Mouse (Mus musculus): Measurements from ENCODE around the gene Fancc.

GRCm38 (mm10) chr13:63246332-63246940 lies 250.6 kb downstream of the Fancc start:
- TF ChIP-seq EP300 (IDR thresholded peaks at IDR 0.05; ENCODE audit: low read depth): peak; percentile 31; the same call in 1 of the 2 replicates
- TF ChIP-seq CTCF (IDR thresholded peaks at IDR 0.05; ENCODE audit: low read depth): no peak
